Mouse (Mus musculus) intestine, embryonic 16.5 days (tissue): ENCODE results near the gene Smad3. TPM values are rescaled to one million over a fixed set of nuclear protein-coding genes. Genes with fewer than 3 reads are reported as not detected.
A peak's percentile ranks its signal among the peaks of the same experiment; 100 is the strongest.

Source experiments
- ATAC-seq: fragments of 200-750 bp; cut with Nextera tagmentation; 2 replicates; pipeline ENCODE4 v1.8.0; 2017; ENCODE audit warnings: moderate TSS enrichment, moderate library complexity
- H3K27ac ChIP-seq: fragments of 300-500 bp; sonication (generic); 2 replicates; pipeline ENCODE4 v1.5.1; 2014; ENCODE audit warnings: mild to moderate bottlenecking, low read length
- H3K27me3 ChIP-seq: fragments of 300-500 bp; sonication (generic); replicated peaks from 2 replicates; pipeline ENCODE4 v1.6.1; 2014; ENCODE audit warnings: low read length, control low read depth, mixed read lengths; ENCODE audit not compliant: control insufficient read depth, insufficient read depth
- H3K36me3 ChIP-seq: fragments of 300-500 bp; sonication (generic); 2 replicates; pipeline ENCODE4 v1.6.1; 2014; ENCODE audit warnings: low read length, control low read depth; ENCODE audit not compliant: control insufficient read depth, insufficient read depth
- H3K4me1 ChIP-seq: fragments of 300-500 bp; sonication (generic); 2 replicates; pipeline ENCODE4 v1.6.1; 2014; ENCODE audit warnings: low read length, control low read depth, mixed read lengths; ENCODE audit not compliant: control insufficient read depth, insufficient read depth
- H3K4me2 ChIP-seq: fragments of 300-500 bp; sonication (generic); 2 replicates; pipeline ENCODE4 v1.6.1; 2014; ENCODE audit warnings: low read depth, low read length, control low read depth
- H3K4me3 ChIP-seq: fragments of 300-500 bp; sonication (generic); 2 replicates; pipeline ENCODE4 v1.5.1; 2014; ENCODE audit warnings: mild to moderate bottlenecking, low read length
- H3K9ac ChIP-seq: fragments of 300-500 bp; sonication (generic); 2 replicates; pipeline ENCODE4 v1.6.1; 2014; ENCODE audit warnings: low read depth, low read length
- H3K9me3 ChIP-seq: fragments of 300-500 bp; sonication (generic); 2 replicates; pipeline ENCODE4 v1.6.1; 2016; ENCODE audit warnings: low read length, control low read depth; ENCODE audit not compliant: control insufficient read depth
- WGBS: fragments of 180-500 bp; shearing (Covaris S2); extraction: QIAGEN DNeasy Blood & Tissue Kit; methylation state at CpG from one replicate; pipeline ENCODE4 v1.1.7; 2014; 5-methylcytosine and 5-hydroxymethylcytosine counted together
- polyA plus RNA-seq: library from polyadenylated mRNA; unstranded; fragments of >200 nt; fragmentation: Nextera tagmentation; extraction: Ambion mirVana; gene quantifications from 2 replicates; pipeline ENCODE4 v1.2.1, GENCODE M21; 2015

Gene Smad3
- polyA plus RNA-seq, 1 experiment from 2014 or later = 10.9 TPM

DNA sequence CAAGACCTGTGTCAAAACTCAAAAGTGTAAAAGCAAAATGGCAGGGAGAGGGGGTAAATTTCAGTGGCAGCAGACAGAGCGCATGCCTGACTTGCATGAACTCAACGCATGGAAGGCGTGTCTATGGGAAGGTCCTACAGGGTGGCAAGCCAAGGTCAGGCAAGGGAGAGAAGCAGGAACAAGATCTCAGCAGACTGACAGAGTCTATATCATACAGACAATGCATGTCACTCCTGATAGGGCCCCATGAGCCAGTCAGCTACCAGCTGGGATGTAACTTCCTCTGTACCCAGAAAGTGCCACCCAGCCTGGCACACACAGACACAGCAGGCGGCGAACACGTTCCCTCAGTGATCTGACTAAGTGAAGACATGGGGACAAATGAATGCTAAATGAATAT, 73.5 kb downstream of the Smad3 start:
- no peak; the same call in 1 of the 2 replicates for ATAC-seq
- WGBS = 84% methylated on average over 6 of the region's 6 CpGs

DNA sequence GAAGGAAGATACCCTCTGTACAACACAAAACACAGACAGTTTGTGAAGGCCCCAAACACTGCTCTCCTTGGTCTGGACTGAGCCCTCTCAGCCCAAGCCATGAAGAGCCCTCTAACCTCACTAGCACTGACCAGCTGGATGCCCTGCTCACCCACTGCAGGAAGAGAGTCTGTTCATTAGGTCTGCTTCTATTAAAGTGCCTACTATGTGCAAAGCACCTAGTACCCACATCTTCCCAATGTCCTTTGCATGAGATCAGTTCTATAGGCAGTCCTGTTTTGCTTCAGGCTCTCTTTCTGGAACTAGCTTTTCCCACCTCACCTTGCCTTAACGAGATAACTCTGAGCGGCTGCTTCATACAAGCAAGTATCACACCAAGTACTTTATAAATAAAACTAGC, 74.9 kb downstream of the Smad3 start:
- no peak for ATAC-seq
- H3K4me3 ChIP-seq = no peak overlapping the region
- H3K9ac ChIP-seq = no peak overlapping the region
- H3K27ac ChIP-seq = no peak overlapping the region
- H3K4me2 ChIP-seq = no peak overlapping the region
- 91% methylated on average over 2 of the region's 2 CpGs for WGBS
- peaks cover 15% of the 10 kb centered on the region for H3K4me1 ChIP-seq
- no peaks in the 10 kb centered on the region for H3K9me3 ChIP-seq
- H3K36me3 ChIP-seq = no peaks in the 10 kb centered on the region
- H3K27me3 ChIP-seq = no peaks in the 10 kb centered on the region

More for the DNA sequence above, 73.5 kb downstream of the Smad3 start:
- no peak overlapping the region for H3K4me3 ChIP-seq
- H3K27me3 ChIP-seq = no peaks in the 10 kb centered on the region
- no peak overlapping the region for H3K4me2 ChIP-seq
- H3K9me3 ChIP-seq = no peaks in the 10 kb centered on the region
- no peak overlapping the region for H3K27ac ChIP-seq
- H3K9ac ChIP-seq = no peak overlapping the region
- peaks cover 10% of the 10 kb centered on the region; the same call in 1 of the 2 replicates for H3K4me1 ChIP-seq
- no peaks in the 10 kb centered on the region for H3K36me3 ChIP-seq

DNA sequence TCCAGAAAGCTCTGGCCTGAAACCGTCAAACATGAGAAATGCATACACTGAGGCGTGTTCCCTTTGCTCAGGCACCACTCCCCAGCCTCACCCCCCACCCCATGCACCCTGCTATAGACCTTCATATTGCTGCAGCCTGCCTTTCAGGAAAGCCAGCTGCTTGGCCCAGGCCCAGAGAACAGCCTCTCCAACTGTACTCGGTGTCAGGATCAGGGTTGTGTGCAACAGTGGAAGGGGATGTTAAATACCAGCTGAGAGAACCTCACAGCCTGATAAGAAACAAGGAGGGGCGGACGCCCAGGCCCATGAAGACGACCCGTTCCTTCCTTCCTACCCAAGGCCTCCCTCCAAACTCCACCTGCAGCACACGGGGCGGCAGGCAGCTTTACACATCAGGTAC, 75.5 kb downstream of the Smad3 start:
- Histone ChIP-seq H3K27ac (no peak overlapping the region), H3K4me1 (peaks cover 20% of the 10 kb centered on the region), H3K4me3 (no peak overlapping the region), H3K27me3 (no peaks in the 10 kb centered on the region), H3K9me3 (no peaks in the 10 kb centered on the region), H3K36me3 (no peaks in the 10 kb centered on the region), H3K9ac (no peak overlapping the region), H3K4me2 (no peak overlapping the region)
- 0 out of 2 replicates have a peak, but pooled peaks have one; percentile 46 for ATAC-seq
- WGBS = 54% methylated on average over 9 of the region's 9 CpGs

DNA sequence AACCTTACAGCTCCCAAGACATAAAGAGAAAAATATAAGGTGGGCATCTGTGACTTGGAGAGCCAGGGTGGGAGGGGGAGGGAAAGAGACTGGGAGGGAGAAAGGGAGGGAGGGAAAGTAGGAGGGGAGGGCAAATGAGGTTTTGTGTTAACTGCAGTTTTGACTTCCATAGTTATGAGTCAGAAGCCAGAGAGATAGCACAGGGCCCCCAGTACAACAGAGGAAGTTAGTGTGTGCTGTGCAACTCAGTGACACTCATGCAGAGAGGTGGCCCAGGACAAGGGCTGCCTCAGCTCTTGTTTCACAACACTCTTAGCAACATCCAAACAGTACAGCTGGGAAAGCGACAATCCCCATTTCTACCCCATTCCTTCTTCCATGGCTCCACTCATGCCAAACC, 79.7 kb downstream of the Smad3 start:
- 83% methylated on average over 1 of the region's 1 CpGs for WGBS
- Histone ChIP-seq H3K9ac (no peak overlapping the region), H3K4me2 (no peak overlapping the region), H3K27me3 (no peaks in the 10 kb centered on the region), H3K9me3 (no peaks in the 10 kb centered on the region), H3K4me3 (no peak overlapping the region), H3K4me1 (peaks cover 27% of the 10 kb centered on the region), H3K36me3 (no peaks in the 10 kb centered on the region), H3K27ac (no peak overlapping the region; the same call in 1 of the 2 replicates)
- peak; percentile 54; the same call in 1 of the 2 replicates for ATAC-seq

DNA sequence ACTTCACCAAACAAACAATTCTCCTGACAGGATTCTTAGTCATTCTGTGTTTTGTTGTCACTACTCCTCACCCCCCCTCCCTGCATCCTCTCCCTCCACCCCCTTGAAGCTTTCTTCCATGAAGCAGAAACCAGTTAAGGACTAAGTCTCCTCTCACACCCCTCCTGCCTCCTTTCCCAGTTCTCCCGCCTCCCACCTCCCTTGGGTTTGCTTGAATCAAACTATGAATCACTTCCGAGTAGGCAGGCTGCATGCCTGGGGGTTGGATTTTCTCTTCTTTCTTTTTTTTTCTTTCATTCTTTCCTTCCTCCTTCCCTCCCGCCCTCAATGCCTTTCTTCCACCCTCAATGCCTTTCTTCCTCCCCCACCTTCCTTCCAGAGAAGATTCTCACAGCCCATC, 80.2 kb downstream of the Smad3 start:
- 55% methylated on average over 3 of the region's 3 CpGs for WGBS
- no peaks in the 10 kb centered on the region for H3K27me3 ChIP-seq
- H3K9ac ChIP-seq = no peak overlapping the region
- no peak overlapping the region for H3K27ac ChIP-seq
- no peak overlapping the region for H3K4me2 ChIP-seq
- ATAC-seq = no peak
- H3K9me3 ChIP-seq = no peaks in the 10 kb centered on the region
- H3K36me3 ChIP-seq = no peaks in the 10 kb centered on the region
- H3K4me3 ChIP-seq = no peak overlapping the region
- peaks cover 28% of the 10 kb centered on the region for H3K4me1 ChIP-seq

DNA sequence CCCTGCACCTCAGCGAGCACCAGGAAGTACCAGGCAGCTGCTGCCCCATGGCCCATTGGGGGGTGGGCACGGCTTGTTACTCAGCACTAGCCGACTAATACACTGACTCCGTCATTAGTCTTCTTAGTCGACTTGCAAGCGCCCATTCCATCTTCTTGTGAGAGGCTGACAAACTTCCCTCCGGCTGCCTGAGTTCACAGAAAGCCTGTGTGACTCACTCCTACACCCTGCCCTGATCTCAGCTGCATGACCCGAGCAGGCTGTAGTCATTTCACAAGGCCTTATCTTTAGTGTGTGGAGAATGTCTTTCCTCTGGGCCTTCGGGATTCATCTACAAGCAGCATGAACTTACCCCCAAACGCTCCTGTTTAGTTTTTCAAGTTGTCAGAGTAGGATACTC, 83.2 kb downstream of the Smad3 start:
- Histone ChIP-seq H3K4me3 (no peak overlapping the region), H3K4me2 (no peak overlapping the region), H3K36me3 (no peaks in the 10 kb centered on the region), H3K9ac (no peak overlapping the region), H3K27me3 (no peaks in the 10 kb centered on the region), H3K9me3 (no peaks in the 10 kb centered on the region), H3K4me1 (peaks cover 32% of the 10 kb centered on the region), H3K27ac (peak overlapping the region; percentile 7; the same call in 1 of the 2 replicates)
- 67% methylated on average over 10 of the region's 10 CpGs for WGBS
- ATAC-seq = peak; percentile 66

DNA sequence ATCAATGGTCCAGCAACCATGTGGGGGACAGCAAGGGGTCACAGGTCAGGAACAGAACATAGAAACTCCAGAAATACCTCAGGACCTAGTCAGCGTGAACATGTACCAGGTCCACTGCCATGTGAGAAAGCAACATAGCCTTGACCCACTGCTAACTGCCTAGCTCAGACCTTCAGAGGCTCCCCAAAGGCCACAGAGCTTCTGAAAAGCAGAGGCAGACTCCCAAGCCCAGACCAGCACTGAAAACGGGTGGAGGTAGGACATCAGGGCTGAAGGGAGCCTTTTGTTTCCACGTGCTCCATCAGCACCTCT, 84.3 kb downstream of the Smad3 start:
- H3K4me1 ChIP-seq = peaks cover 43% of the 10 kb centered on the region
- no peaks in the 10 kb centered on the region for H3K27me3 ChIP-seq
- no peak overlapping the region for H3K4me2 ChIP-seq
- H3K9me3 ChIP-seq = no peaks in the 10 kb centered on the region
- ATAC-seq = no peak
- H3K27ac ChIP-seq = no peak overlapping the region
- H3K9ac ChIP-seq = no peak overlapping the region
- WGBS = 87% methylated on average over 3 of the region's 3 CpGs
- no peak overlapping the region for H3K4me3 ChIP-seq
- H3K36me3 ChIP-seq = no peaks in the 10 kb centered on the region

DNA sequence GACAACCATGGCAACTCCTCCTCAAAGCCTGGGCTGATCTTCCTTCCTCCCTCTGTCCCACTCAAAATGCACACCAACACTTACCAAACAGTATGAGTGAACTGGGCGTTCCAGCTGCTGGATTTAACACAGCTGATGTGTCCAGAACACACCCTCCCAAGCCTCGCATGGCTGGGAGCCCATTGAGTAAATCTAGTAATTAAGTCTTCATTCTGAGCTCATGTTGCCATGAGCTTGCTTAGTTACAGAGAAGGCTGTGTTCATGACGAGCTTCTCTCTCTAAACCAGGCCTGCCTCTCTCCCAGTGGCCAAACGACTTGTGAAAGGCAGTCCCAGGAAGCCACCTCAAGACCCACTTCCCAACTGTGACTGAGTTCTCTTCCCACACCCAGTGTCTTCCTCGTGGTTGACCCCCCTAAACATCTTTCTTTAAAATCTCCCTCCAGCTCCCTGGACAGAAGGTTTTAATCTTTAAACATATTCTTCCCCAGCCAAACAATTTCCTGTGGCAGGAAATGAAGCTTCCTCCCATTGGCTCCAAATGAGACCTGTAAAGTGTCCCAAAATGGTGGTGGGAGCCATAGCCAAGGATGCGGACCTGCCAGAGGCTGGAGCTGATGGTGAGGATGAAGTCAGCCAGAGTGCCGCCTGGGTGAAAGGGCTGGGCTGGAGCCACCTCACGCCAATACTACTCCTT, 84.8 kb downstream of the Smad3 start:
- Histone ChIP-seq H3K36me3 (no peaks in the 10 kb centered on the region), H3K9ac (no peak overlapping the region), H3K4me2 (no peak overlapping the region), H3K27ac (no peak overlapping the region), H3K27me3 (no peaks in the 10 kb centered on the region), H3K4me1 (peaks cover 43% of the 10 kb centered on the region), H3K4me3 (no peak overlapping the region), H3K9me3 (no peaks in the 10 kb centered on the region)
- WGBS = 56% methylated on average over 8 of the region's 8 CpGs
- ATAC-seq = no peak

DNA sequence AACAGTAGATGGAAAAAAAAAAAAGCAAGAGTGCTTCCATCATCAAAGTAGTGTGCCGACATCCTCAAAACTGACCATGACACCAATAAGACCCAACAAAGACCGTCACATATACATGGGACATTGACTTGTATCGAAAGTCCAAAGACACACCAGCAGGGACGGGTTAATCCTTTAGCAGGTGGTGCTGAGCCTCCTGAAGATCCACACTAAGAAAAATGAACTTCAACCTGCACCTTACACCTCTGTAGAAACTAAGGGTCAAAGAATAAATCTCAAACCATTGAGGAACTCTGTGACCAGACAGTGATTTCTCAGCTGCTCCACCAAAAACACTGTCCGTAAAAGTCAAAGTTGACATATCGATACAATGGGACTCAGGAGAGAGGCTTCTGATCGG, 88.0 kb downstream of the Smad3 start:
- ATAC-seq = no peak
- Histone ChIP-seq H3K36me3 (no peaks in the 10 kb centered on the region; the same call in 1 of the 2 replicates), H3K9me3 (no peaks in the 10 kb centered on the region), H3K27ac (no peak overlapping the region), H3K27me3 (no peaks in the 10 kb centered on the region), H3K4me3 (no peak overlapping the region), H3K9ac (no peak overlapping the region), H3K4me2 (no peak overlapping the region), H3K4me1 (peaks cover 62% of the 10 kb centered on the region)
- 96% methylated on average over 7 of the region's 7 CpGs for WGBS

DNA sequence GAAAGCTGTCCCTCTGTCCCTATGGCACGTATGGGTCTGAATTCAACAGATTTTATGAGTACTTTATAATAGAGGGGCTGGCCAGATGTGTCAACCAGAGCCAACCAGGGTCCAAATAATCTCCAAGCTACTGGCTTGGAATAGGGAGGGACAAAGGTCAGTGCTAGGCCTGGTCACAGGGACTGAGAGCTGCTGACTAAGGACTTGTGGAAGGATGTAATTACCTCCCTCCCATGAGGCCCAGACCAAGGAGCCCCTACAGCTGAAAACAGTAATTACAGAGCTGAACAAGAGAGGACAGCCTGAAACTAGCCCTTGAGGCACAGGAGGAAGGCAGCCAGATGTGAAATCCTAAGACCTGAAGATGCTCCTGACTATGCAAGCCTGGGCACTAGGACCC, 89.2 kb downstream of the Smad3 start:
- Histone ChIP-seq H3K9me3 (no peaks in the 10 kb centered on the region), H3K27ac (peak overlapping the region; percentile 83), H3K36me3 (no peaks in the 10 kb centered on the region; the same call in 1 of the 2 replicates), H3K27me3 (no peaks in the 10 kb centered on the region), H3K4me2 (peak overlapping the region; percentile 23; the same call in 1 of the 2 replicates), H3K4me3 (no peak overlapping the region), H3K9ac (peak overlapping the region; percentile 49; the same call in 1 of the 2 replicates), H3K4me1 (peaks cover 67% of the 10 kb centered on the region)
- 56% methylated on average over 1 of the region's 1 CpGs for WGBS
- ATAC-seq = peak; percentile 77
